Mouse (Mus musculus) liver, postnatal 0 days (tissue): ENCODE data around the gene Ksr2.

ENCODE experiments used
- CTCF ChIP-seq: sonication (generic); IDR thresholded peaks from 2 replicates; pipeline ENCODE4 v1.5.1; 2016; ENCODE audit warnings: antibody characterized with exemption, low read depth
- EP300 ChIP-seq: IDR thresholded peaks from 2 replicates; pipeline ENCODE4 v1.6.1; 2016; ENCODE audit warnings: antibody characterized with exemption, low read depth, mild to moderate bottlenecking

- TF ChIP-seq CTCF (no peak), EP300 (no peak)
Measured at GRCm38 (mm10) chr5:117505769-117506168, 92.0 kb downstream of the Ksr2 start.
